Mouse (Mus musculus) kidney, adult 8-10 months (tissue): ENCODE measurements around the gene Mchr1.

ENCODE experiments used
- DNase-seq, 2 experiments: peaks; one replicate each; pipeline ENCODE4 v3.0.0; 2022

Mchr1 gene

DNA sequence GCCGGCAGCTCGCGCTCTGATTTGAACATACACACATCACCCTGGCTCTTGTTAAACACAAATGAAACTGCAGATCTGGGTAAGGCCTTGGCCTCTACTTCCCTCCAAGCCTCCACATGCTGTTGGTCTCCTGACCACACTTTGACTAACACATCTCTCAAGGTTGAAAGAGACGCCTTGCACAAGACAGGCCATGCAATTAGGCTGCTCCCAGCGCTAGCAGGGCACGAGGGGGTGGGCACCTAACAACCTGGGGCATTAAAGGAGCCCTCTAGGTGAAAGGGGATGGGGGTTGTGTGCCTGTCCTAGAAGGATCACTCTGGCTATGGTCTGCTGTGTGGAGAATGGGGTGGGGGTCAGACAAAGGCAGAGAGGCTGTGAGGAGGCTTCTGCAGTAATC is 43.4 kb downstream of the Mchr1 start:
- DNase-seq, result no peak

DNA sequence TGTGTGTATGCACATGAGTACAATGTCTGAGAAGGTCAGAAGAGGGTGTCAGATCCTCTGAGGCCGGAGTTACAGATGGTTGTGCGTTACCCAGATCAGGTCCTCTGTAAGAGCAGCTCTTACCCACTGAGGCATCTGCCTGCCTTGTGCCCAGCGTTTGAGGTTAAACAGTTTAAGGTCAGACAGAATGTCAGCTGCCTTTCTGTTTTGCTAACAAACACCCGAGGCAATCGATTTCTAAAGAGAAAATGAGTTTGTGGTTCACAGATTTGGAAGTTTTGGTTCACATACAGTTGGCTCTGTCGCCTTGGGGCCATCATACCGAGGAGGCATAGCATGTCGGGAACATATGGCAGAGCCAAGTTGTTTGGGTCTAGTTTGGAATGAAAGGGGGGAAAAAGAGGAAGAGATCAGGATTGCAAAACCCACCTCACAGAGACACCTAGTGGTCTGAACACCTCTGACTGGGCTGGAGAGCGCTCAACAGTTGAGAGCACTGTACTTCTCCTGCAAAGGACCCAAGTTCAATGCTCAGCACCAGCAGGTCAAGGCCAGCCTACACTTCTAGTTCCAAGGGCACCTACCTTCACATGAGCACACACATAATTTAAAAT is 48.9 kb downstream of the Mchr1 start:
- DNase-seq, result no peak
